Mouse (Mus musculus) neural tube, embryonic 10.5 days (tissue): ENCODE results near the gene Sgk1.

Experiments
- DNase-seq: peaks from one replicate; pipeline ENCODE4 v3.0.0-alpha.2; 2017; ENCODE audit warnings: low spot score; ENCODE audit errors: extremely low spot score

The Sgk1 gene

GRCm38 (mm10) chr10:21963005-21963404 lies 81.0 kb downstream of the Sgk1 start:
- no peak for DNase-seq

- no peak for DNase-seq
Measured at GRCm38 (mm10) chr10:21973676-21974075, 91.7 kb downstream of the Sgk1 start.

- no peak for DNase-seq
Measured at GRCm38 (mm10) chr10:21974801-21975200, 92.8 kb downstream of the Sgk1 start.

GRCm38 (mm10) chr10:21975384-21975783 lies 93.4 kb downstream of the Sgk1 start:
- DNase-seq, result no peak

- no peak for DNase-seq
Measured at GRCm38 (mm10) chr10:21976253-21976652, 94.3 kb downstream of the Sgk1 start.

GRCm38 (mm10) chr10:21978421-21978820 lies 96.4 kb downstream of the Sgk1 start:
- DNase-seq, result no peak

- DNase-seq, result no peak
Measured at GRCm38 (mm10) chr10:21979286-21979965, 97.4 kb downstream of the Sgk1 start.

- no peak for DNase-seq
Measured at GRCm38 (mm10) chr10:21980780-21981435, 98.9 kb downstream of the Sgk1 start.

GRCm38 (mm10) chr10:21982303-21982702 lies 100.3 kb downstream of the Sgk1 start:
- DNase-seq, result no peak

- DNase-seq, result no peak
Measured at GRCm38 (mm10) chr10:21988489-21988888, 106.5 kb downstream of the Sgk1 start.

GRCm38 (mm10) chr10:21991351-21991840 lies 109.4 kb downstream of the Sgk1 start:
- peak; percentile 71 for DNase-seq

- DNase-seq, result peak; percentile 36
Measured at GRCm38 (mm10) chr10:21991986-21992833, 110.2 kb downstream of the Sgk1 start.

- peak; percentile 80 for DNase-seq
Measured at GRCm38 (mm10) chr10:21992834-21993514, 111.0 kb downstream of the Sgk1 start.

- DNase-seq, result no peak
Measured at GRCm38 (mm10) chr10:21993515-21994373, 111.8 kb downstream of the Sgk1 start.

- peak; percentile 95 for DNase-seq
Measured at GRCm38 (mm10) chr10:21994431-21994914, 112.5 kb downstream of the Sgk1 start.

GRCm38 (mm10) chr10:21995221-21995620 lies 113.2 kb downstream of the Sgk1 start:
- no peak for DNase-seq

- DNase-seq, result peak; percentile 74
Measured at GRCm38 (mm10) chr10:21995661-21996308, 113.8 kb downstream of the Sgk1 start.

GRCm38 (mm10) chr10:21996660-21997447 lies 114.9 kb downstream of the Sgk1 start:
- no peak for DNase-seq
